Mouse (Mus musculus): ENCODE measurements at regions not wholly inside any gene's neighbourhood (a gene's known extent, or its start where the extent isn't known, plus 50 kb on each side); places are given as distances from the start of the nearest gene placed in this dataset.

DNA sequence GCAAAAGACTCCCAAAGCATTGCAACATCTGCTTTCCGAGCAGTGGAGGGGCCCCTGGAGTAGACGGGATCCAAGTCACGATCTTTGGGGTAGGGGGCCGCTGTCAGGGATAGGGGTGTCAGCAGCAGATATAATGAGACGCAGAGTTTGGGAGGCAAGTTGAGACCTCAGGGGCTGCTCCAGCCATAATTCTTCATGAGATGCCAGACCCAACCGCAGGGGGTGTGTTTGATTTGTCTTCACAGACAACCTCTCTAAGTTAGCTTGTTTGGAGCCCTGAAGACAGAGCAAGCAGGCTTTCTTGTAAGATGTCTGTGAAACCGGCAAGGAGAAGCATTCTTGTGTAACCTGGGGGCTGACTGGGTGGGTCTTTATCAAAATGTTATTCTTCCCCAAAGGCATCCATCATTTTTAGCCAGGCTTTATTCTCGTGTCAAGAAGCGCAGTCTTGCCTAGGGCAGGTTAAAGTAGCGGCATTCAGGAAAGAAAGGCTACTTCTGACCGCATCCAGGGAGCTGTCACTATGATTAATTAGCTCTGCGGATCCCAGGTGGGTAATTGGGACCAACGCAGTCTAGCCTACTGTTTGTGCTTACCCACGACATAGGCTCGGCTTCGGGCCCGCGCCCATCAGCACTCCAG is 234.6 kb downstream of the 1500009L16Rik start:
- no peak for ATAC-seq (replicated peaks; ENCODE audit: low read depth, poor library complexity, severe bottlenecking)

DNA sequence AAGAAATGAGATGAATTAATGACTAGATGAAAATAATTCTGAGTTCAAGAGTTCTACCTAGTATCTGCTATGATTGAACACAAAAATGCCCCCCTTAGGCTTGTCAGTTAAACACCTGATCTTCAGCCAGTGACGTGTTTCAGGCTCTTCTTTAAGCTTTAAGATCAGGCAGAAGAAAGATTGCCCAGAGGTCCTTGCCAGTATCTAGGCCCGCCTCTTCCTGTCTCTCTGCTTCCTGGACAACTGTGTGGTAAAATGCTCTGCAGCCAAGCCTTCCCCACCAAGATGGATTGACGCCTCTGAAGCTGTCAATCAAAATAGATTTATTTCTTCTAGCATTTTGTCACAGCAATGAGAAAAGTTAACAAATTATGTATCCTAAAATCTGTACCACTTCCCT is 235.7 kb downstream of the 1500009L16Rik start:
- ATAC-seq (replicated peaks; ENCODE audit: low read depth, poor library complexity, severe bottlenecking): 0 out of 2 replicates have a peak, but pooled peaks have one; percentile 25

DNA sequence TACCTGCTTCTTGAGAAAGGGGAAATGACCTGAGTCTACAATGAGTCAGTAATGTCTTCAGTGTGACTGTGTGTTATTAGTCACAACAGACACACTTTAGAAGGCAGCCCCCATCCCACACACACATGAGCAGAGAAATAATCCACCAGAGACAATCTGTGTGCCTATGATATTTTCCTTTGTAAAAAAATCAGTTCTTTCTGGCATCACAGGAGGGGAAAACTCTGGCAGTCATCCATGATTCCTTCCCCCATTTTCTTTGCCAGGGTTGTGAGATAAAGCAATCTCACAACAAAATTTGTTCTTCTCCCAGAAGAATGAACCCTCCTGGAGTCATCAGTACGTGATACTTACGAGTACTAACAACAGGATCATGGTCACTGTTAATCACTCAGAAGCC is 236.2 kb downstream of the 1500009L16Rik start:
- ATAC-seq (replicated peaks; ENCODE audit: low read depth, poor library complexity, severe bottlenecking): no peak

- ATAC-seq (replicated peaks; ENCODE audit: low read depth, poor library complexity, severe bottlenecking): no peak
Observed at GRCm38 (mm10) chr10:83963232-83963760, 240.6 kb downstream of the 1500009L16Rik start.

DNA sequence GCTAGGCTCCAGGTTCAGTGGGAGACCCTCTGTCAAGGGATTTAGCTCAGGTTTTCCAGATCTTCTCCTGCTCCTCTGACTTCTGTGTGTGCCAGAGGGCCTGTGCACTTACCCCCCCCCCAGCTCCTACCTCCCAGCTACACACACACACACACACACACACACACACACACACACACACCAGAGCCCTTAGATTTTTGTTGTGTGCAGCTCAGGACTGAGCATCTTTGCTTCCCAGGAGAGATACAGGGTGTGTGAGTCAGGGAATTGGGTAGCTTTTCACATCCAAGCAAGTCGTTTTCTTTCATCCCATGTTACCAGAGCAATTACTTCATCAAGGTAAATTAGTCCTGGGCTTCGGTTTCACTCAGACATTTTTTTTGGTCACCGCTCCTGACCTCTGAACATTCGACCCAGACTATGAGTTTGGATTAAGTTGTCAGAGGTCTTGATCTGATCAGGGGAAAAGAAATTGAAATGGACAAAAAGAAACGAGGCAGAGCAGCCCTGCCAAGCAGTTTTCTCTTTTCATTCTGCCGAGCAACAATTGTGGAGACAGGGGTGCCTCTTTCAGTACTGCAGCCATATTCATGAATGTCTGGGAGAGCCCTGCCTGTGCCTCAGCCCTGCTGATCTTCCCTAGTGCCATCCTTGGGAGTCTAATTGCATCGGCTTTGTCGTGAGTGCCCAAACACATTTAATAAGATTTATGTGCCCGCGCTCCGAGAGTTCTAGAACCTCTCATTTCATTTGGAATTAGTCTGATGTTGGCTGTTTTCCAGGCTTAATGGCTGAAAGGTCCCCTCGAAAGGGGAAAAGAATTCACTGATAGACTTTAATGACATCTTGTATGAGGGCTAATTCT is 241.3 kb downstream of the 1500009L16Rik start:
- no peak for ATAC-seq (replicated peaks; ENCODE audit: low read depth, poor library complexity, severe bottlenecking)

- ATAC-seq (replicated peaks; ENCODE audit: low read depth, poor library complexity, severe bottlenecking): no peak
Observed at GRCm38 (mm10) chr10:83964838-83965237, 242.2 kb downstream of the 1500009L16Rik start.

DNA sequence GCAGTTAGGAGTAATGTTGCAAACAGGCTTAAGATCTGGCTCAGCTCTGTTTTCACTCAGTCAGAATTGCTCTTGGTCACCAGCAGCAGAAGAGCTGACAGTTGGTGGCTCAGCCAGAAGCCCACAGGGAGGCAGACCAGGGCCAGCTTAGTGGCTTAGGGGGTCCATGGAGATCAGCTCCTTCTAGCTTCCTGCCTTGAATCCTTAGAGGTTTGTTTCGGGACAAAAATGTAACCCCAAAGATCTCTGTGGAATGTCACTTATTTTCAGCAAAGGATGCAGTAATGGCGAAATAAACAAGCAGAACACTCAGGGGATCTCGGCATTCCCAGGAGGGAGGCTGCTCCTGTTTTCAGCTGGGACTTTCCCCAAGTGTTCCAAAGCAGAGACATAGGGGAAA is 247.8 kb downstream of the 1500009L16Rik start:
- ATAC-seq (replicated peaks; ENCODE audit: low read depth, poor library complexity, severe bottlenecking): no peak

DNA sequence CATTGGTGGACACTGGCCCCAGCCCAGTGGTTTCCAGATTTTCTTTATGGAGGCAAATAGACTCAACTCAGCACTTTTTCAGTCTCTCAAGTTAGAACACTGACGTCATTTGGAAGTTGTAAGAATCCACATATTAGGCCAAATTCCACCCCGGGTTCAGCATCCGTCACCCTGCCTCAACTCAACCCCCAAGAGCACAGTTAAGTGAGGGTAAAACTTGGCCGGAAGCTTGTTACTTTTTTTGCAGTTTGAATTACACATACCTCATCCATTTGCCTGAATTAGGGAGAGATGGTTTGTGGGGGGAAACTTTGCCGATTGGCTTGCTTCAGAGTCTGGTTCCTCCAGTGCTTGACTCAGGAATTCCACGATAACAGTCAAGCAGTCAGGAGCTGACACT is 251.9 kb downstream of the 1500009L16Rik start:
- no peak for ATAC-seq (replicated peaks; ENCODE audit: low read depth, poor library complexity, severe bottlenecking)

DNA sequence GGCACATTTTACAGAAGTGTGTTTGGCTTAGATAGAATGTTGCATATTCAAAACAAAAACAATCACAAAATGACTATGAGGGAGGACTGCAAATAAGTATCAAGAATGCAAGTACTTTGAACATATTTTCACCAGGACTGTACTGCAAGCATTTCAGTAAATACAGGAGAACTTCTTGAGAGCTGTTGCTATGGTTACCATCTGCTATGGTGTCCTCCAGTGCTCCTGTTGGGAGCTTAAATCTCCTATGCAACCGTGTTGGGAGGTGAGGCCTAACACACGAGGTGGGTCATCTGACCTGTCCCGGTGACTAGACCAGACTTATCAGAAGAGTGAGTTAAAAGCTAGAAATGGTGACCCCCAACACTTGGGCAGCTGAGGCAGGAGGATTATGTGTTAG is 253.9 kb downstream of the 1500009L16Rik start:
- ATAC-seq (replicated peaks; ENCODE audit: low read depth, poor library complexity, severe bottlenecking): no peak

DNA sequence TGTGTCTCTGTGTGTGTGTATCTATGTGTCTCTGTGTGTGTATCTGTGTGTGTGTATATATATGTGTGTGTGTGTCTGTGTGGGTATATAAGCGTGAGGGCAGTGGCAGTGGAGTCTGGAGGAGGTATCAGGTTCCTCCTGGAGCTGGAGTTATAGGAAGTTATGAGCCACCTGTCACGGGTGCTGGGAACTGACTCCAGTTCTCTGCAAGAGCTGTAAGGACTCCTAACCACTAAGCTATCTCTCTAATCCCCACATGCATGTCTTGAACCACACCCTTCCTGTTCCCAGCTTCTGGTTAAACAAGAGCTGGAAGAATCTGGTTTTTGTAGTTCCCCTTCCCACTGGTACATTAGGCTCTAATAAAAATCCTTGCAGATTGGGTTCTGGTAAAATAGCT is 257.3 kb downstream of the 1500009L16Rik start:
- peak; percentile 39; the same call in 1 of the 2 replicates for ATAC-seq (replicated peaks; ENCODE audit: low read depth, poor library complexity, severe bottlenecking)

GRCm38 (mm10) chr10:83984697-83985415 is 262.2 kb downstream of the 1500009L16Rik start:
- ATAC-seq (replicated peaks; ENCODE audit: low read depth, poor library complexity, severe bottlenecking): no peak

DNA sequence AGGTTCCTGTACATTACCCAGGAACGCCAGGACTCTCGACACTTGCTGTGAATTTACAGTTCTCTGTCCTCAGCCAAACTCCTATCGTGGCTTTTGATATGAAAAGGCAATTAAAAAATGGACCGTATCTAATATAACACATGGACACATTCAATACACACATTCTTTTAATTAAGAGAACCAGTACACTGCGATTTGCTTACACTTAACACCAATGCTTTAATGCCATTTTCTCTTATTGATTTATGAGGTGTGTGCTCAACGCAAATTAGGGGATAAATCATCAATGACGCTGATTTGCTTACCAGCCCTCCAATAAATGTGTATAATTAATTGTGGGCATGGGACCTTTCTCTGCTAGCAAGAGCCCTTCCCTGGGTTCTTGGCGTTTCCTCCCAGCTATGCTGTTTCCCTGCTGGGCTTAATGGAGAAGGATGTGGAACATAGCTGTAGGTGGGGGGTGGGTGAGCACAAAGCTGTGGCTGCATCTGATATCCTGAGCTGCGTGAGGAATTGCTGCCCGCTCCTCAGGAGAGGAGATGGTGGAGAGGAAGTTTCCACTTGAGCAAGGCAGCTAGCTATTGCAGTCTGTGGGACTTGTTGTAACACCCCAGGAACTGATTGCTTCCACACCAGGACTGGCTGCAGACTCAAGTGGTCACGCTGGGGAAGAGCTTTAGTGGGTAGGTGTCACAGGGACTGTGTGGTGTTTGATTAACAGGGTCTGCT is 270.1 kb downstream of the 1500009L16Rik start:
- ATAC-seq (replicated peaks; ENCODE audit: low read depth, poor library complexity, severe bottlenecking): 0 out of 2 replicates have a peak, but pooled peaks have one; percentile 29

- ATAC-seq (replicated peaks; ENCODE audit: low read depth, poor library complexity, severe bottlenecking): no peak
Observed at GRCm38 (mm10) chr10:83995026-83995600, 272.4 kb downstream of the 1500009L16Rik start.

GRCm38 (mm10) chr10:83995913-83996312 is 273.2 kb downstream of the 1500009L16Rik start:
- ATAC-seq (replicated peaks; ENCODE audit: low read depth, poor library complexity, severe bottlenecking): no peak

GRCm38 (mm10) chr10:83996489-83996888 is 273.8 kb downstream of the 1500009L16Rik start:
- ATAC-seq (replicated peaks; ENCODE audit: low read depth, poor library complexity, severe bottlenecking): peak; percentile 72; the same call in 1 of the 2 replicates

DNA sequence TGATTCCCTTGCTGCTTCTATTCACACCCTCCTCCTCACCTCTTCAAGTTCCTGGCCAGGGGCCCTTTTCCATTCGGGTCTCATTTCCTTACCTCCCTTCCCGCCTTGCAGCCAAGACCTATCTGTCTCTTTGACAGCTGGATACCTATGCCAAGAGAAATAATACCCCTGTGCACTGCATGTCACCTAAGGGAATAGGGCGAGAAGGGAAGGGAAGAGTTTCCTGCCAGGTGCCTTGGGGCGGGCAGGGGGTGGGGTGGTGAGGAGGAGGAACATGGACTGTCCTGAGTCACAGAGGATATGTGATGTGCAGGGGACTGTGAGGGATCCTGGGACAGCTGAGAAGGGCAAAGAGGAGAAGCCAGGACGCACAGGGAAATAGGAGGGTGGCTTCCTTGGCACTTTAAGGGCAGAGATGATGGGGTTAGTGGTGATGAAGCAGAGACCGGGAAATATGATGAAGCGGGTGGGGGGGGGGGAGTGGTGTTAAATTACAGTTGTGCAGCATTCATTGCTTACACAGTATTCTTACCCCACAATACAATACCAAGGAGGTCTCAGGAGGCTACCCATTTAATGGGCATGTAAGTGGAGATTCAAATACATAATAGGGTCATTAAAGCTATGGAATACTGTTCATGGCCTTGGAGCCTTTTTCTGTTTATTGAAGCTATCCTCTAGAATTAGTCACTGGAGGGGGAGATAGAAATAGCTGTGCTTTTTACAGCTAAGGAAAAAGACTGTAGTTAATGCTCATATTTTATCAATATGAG is 278.0 kb downstream of the 1500009L16Rik start:
- no peak for ATAC-seq (replicated peaks; ENCODE audit: low read depth, poor library complexity, severe bottlenecking)

- ATAC-seq (replicated peaks; ENCODE audit: low read depth, poor library complexity, severe bottlenecking): peak; percentile 69
Observed at GRCm38 (mm10) chr10:84002744-84003143, 280.1 kb downstream of the 1500009L16Rik start.

GRCm38 (mm10) chr10:84003601-84004149 is 281.0 kb downstream of the 1500009L16Rik start:
- no peak for ATAC-seq (replicated peaks; ENCODE audit: low read depth, poor library complexity, severe bottlenecking)

Measured in common myeloid progenitor, adult 5-6 weeks (primary cell).